Mouse (Mus musculus): Measurements from ENCODE around the gene Ptgis.

- TF ChIP-seq CTCF (IDR thresholded peaks at IDR 0.05; ENCODE audit: low read depth, low read length) (no peak), GATA1 (IDR thresholded peaks at IDR 0.05; ENCODE audit: borderline replicate concordance, low read length) (no peak), TAL1 (conservative IDR thresholded peaks at IDR 0.05; ENCODE audit: low read depth, low read length) (no peak), POLR2AphosphoS5 (IDR thresholded peaks at IDR 0.05; ENCODE audit: insufficient replicate concordance, low read depth, low read length) (no peak)
Measured at GRCm38 (mm10) chr2:167188315-167189207, 51.8 kb downstream of the Ptgis start.

All from G1E (cell line).